ENCODE assay signal across 22 mouse cellular contexts in the genomic region with DNA sequence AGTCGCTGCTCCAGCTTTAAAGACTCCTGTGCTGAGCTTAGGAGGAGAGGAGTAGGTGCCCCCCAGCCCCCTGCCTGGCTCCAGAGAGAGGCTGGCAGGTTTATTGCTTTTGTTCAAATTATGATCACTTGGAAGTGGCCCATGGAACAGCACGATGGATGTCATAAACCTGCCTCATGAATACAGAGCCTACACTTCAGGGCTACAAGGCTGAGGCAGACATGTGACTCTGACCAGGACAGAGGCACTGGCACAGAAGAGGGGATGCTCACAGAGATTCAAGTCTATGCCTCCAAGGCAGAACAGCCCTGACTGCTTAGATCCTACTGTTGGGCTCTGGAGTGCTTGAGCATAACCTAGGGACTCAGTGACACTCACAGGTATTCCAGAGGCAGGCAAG.
"Had no signal": no experiment of that assay in that cellular context is flagged by ENCODE, and none has a peak within 500 bp of the region (broad histone marks: within the 10 kb centered on the region; RNA-seq: fewer than 3 reads in every experiment).

No protein-coding gene starts in this region.

- H3K36me3 ChIP-seq: hindbrain, embryonic 12.5 days had no signal

- DNase-seq: gastrocnemius, postnatal 14 days; heart, adult 18-20 months; heart, postnatal 10 days; heart, postnatal 4 days; kidney, adult 18-20 months; kidney, adult 8-10 months; kidney, postnatal 10 days; kidney, postnatal 25 days; kidney, postnatal 4 days; left cerebral cortex, postnatal 4 days had no signal

- ATAC-seq: hindbrain, embryonic 16.5 days; inflammation-experienced regulatory T-cells, adult 6 months; intestine, embryonic 15.5 days; intestine, postnatal 0 days had no signal

- H3K4me3 ChIP-seq: heart, embryonic 10.5 days; heart, embryonic 12.5 days; hindbrain, embryonic 10.5 days; hindbrain, embryonic 12.5 days; intestine, embryonic 15.5 days; layer of hippocampus, adult 2 months; limb, embryonic 12.5 days; limb, embryonic 15.5 days had no signal

- H3K9ac ChIP-seq: heart, embryonic 12.5 days; hindbrain, embryonic 12.5 days; hindbrain, embryonic 14.5 days; intestine, embryonic 15.5 days; limb, embryonic 12.5 days; limb, embryonic 15.5 days had no signal

- H3K27me3 ChIP-seq: heart, embryonic 12.5 days; hindbrain, embryonic 12.5 days; intestine, embryonic 15.5 days; limb, embryonic 12.5 days; limb, embryonic 15.5 days had no signal

- H3K9me3 ChIP-seq: heart, embryonic 10.5 days; heart, embryonic 12.5 days; hindbrain, embryonic 10.5 days; hindbrain, embryonic 12.5 days; intestine, embryonic 15.5 days; limb, embryonic 12.5 days; limb, embryonic 15.5 days had no signal

- H3K4me2 ChIP-seq: heart, embryonic 12.5 days; hindbrain, embryonic 12.5 days; hindbrain, embryonic 14.5 days; intestine, embryonic 15.5 days; limb, embryonic 12.5 days; limb, embryonic 15.5 days had no signal

- H3K27ac ChIP-seq: heart, embryonic 10.5 days; hindbrain, embryonic 10.5 days; hindbrain, embryonic 12.5 days; hindbrain, embryonic 14.5 days; intestine, embryonic 15.5 days; layer of hippocampus, adult 2 months; limb, embryonic 12.5 days; limb, embryonic 15.5 days had no signal

- H3K4me1 ChIP-seq: intestine, embryonic 15.5 days had no signal
